Mouse (Mus musculus) cerebellum, adult 2 months (tissue): ENCODE data around the gene Olfr71. TPM values are rescaled to one million over a fixed set of nuclear protein-coding genes. Genes with fewer than 3 reads are reported as not detected.
A peak's percentile ranks its signal among the peaks of the same experiment; 100 is the strongest.

Experiments
- DNase-seq, 2 experiments: peaks; one replicate each; pipeline ENCODE4 v3.0.0; 2021
- H3K27ac ChIP-seq: fragments of 200-500 bp; 2 replicates; pipeline ENCODE4 v1.5.1; 2012; ENCODE audit warnings: low read length, control low read depth, inconsistent platforms; ENCODE audit not compliant: insufficient read depth
- H3K27me3 ChIP-seq: fragments of 200-500 bp; 2 replicates; pipeline ENCODE4 v1.6.1; 2012; ENCODE audit warnings: inconsistent platforms, mild to moderate bottlenecking, low read length, moderate library complexity; ENCODE audit not compliant: control insufficient read depth, insufficient read depth
- H3K4me1 ChIP-seq: fragments of 200-500 bp; 2 replicates; pipeline ENCODE4 v1.6.1; 2011; ENCODE audit warnings: low read length; ENCODE audit not compliant: control insufficient read depth, insufficient read depth
- H3K4me3 ChIP-seq: fragments of 200-500 bp; replicated peaks from 2 replicates; pipeline ENCODE3; 2011; ENCODE audit warnings: mild to moderate bottlenecking, low read depth, low read length, control low read depth; ENCODE audit not compliant: insufficient read depth
- CTCF ChIP-seq: fragments of 200-500 bp; IDR thresholded peaks from 2 replicates; pipeline ENCODE4 v1.5.1; 2011; ENCODE audit warnings: low read depth, mild to moderate bottlenecking, control low read depth, low read length, moderate library complexity, borderline replicate concordance; ENCODE audit not compliant: insufficient read depth
- POLR2A ChIP-seq: fragments of 200-500 bp; IDR thresholded peaks from 2 replicates; pipeline ENCODE4 v1.6.1; 2011; ENCODE audit warnings: low read length, control low read depth, borderline replicate concordance; ENCODE audit not compliant: insufficient read depth
- WGBS: fragments of 180-500 bp; shearing (Covaris S2); methylation state at CpG from one replicate; pipeline ENCODE4 v1.1.7; 2018; 5-methylcytosine and 5-hydroxymethylcytosine counted together
- polyA plus RNA-seq: library from polyadenylated mRNA; depleted of rRNA; stranded (reverse); fragments of >200 nt; gene quantifications from 2 replicates; pipeline ENCODE4 v1.2.3, GENCODE M21; 2012; rRNA removed

Olfr71 gene
- not detected in 2 replicates for polyA plus RNA-seq

- Histone ChIP-seq H3K4me3 (no peak within 1 kb of the TSS), H3K27ac (no peak within 1 kb of the TSS), H3K27me3 (no peaks in the 10 kb centered on the region), H3K4me1 (peaks cover 11% of the 10 kb centered on the region)
- 51% methylated on average over 6 of the region's 6 CpGs for WGBS
- TF ChIP-seq POLR2A (no peak), CTCF (no peak)
- no peak for DNase-seq
Measured at GRCm38 (mm10) chr4:43709869-43710268, at the start of gene Olfr71. Gene Olfr71, minus strand, starts transcription at chr4:43710255.

GRCm38 (mm10) chr4:43757213-43757612, 47.2 kb upstream of the Olfr71 start:
- TF ChIP-seq POLR2A (no peak), CTCF (no peak)
- 59% methylated on average over 6 of the region's 6 CpGs for WGBS
- no peaks in the 10 kb centered on the region for H3K27me3 ChIP-seq
- no peak overlapping the region for H3K27ac ChIP-seq
- no peak overlapping the region for H3K4me3 ChIP-seq
- H3K4me1 ChIP-seq, result no peaks in the 10 kb centered on the region
- peak in 1 of 2 experiments; percentile 22 for DNase-seq

DNA sequence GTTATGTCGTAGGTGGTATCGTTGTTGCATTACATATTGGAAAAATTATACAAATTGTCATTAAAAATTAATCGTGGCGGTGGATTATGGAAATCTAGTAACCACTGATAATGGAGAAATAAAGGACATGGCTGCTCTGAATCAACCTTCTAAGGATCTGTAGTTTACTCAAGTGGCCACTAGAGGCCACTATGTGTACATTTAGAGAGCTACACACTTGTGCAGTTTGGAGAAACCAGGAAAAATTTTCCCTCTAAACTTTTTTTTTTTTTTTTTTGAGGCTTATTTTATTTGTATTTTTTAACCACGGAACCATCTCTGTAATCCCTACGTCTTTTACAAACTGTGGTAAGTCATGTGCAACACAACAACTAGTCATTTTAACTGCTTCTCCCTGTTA, 35.1 kb upstream of the Olfr71 start:
- Histone ChIP-seq H3K27me3 (no peaks in the 10 kb centered on the region), H3K4me1 (no peaks in the 10 kb centered on the region), H3K4me3 (no peak overlapping the region), H3K27ac (no peak overlapping the region)
- DNase-seq, result peak in 1 of 2 experiments; percentile 20
- WGBS, result 16% methylated on average over 6 of the region's 6 CpGs
- TF ChIP-seq POLR2A (no peak), CTCF (peak; percentile 37; the same call in 1 of the 2 replicates)

DNA sequence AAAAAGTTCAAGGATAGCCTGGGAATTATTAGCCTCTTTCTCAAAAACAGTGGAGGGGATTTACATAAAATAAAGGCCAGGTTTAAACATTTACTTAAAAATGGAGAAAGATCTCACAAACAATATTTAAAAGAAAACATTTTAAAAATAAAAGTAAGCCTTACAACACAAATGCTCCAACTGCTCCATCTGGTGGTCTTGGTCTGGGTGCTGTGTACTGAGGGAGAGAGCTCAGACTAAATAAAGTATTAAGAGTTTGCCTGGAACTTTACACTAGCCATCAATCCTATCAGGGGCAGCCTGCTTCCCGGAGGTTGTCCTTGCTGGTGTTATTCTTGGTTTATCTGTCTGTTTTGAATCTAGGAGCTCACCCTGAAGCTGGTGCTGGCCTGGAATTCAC, 33.0 kb upstream of the Olfr71 start:
- no peak for DNase-seq
- Histone ChIP-seq H3K27me3 (no peaks in the 10 kb centered on the region), H3K4me1 (no peaks in the 10 kb centered on the region), H3K4me3 (no peak overlapping the region), H3K27ac (no peak overlapping the region)
- WGBS, result 82% methylated on average over 1 of the region's 1 CpGs
- TF ChIP-seq POLR2A (no peak), CTCF (no peak)

DNA sequence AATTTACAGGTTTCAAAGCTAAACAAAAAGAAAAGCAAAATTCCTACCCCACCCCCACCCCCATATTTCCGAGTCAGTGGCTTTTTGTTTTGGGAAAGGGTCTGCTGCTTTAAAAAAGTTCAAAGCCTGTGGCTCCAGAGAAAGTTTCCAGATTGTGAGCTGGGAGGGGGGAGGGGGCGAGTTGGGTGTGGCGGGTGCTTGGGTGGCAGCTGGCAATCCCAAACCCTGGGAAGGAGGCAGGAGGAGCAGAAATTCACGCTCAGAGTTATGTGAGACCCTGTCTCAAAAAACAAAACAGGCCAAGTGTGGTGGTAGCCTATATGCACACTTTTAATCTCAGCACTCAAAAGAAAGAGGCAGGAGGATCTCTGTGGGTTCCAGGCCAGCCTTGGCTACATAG, 32.6 kb upstream of the Olfr71 start:
- Histone ChIP-seq H3K4me3 (no peak overlapping the region), H3K27me3 (no peaks in the 10 kb centered on the region), H3K27ac (no peak overlapping the region), H3K4me1 (no peaks in the 10 kb centered on the region)
- WGBS, result 31% methylated on average over 4 of the region's 4 CpGs
- TF ChIP-seq CTCF (no peak), POLR2A (no peak)
- no peak for DNase-seq

- Histone ChIP-seq H3K27ac (no peak overlapping the region), H3K27me3 (no peaks in the 10 kb centered on the region), H3K4me1 (no peaks in the 10 kb centered on the region), H3K4me3 (no peak overlapping the region)
- DNase-seq, result no peak
- 69% methylated on average over 5 of the region's 5 CpGs for WGBS
- TF ChIP-seq CTCF (no peak), POLR2A (no peak)
Measured at GRCm38 (mm10) chr4:43741526-43741925, 31.5 kb upstream of the Olfr71 start.

DNA sequence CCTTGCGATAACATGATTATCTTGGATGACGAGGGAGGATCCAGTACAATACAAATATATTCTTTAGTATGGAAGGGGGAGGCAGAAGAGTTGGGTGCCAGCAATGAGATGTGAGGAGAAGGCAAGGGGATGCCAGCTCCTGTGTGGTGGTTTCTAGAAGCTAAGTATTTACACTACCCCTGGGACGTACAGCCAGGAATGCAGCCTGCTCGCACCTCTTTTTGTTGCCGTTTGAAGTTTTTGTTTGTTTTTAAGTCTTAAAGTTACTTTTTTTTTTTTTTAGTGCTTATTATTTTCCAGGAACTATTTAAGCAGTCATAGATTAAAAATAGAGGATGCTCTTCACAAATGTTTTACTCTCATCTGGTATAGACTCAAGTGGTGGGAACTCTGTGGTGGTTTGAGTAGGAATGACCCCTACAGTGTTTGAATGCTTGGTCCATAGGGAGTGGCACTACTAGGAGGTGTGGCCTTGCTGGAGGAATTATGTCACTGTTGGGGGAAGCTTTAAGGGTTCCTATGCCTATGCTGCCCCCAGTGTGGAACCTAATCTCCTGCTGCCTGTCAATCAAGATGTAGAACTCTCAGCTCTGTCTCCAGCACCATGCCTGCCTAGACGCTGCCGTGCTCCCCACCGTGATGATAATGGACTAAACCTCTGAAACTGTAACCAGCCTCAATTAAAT, 29.1 kb upstream of the Olfr71 start:
- no peak overlapping the region for H3K27ac ChIP-seq
- TF ChIP-seq POLR2A (no peak), CTCF (no peak)
- H3K27me3 ChIP-seq, result no peaks in the 10 kb centered on the region
- no peaks in the 10 kb centered on the region for H3K4me1 ChIP-seq
- DNase-seq, result no peak
- H3K4me3 ChIP-seq, result no peak overlapping the region
- 72% methylated on average over 8 of the region's 8 CpGs for WGBS

- no peaks in the 10 kb centered on the region for H3K27me3 ChIP-seq
- TF ChIP-seq CTCF (no peak), POLR2A (no peak)
- DNase-seq, result no peak
- no peak overlapping the region for H3K27ac ChIP-seq
- H3K4me1 ChIP-seq, result no peaks in the 10 kb centered on the region
- H3K4me3 ChIP-seq, result no peak overlapping the region
- 58% methylated on average over 6 of the region's 6 CpGs for WGBS
Measured at GRCm38 (mm10) chr4:43737144-43737543, 27.1 kb upstream of the Olfr71 start.

DNA sequence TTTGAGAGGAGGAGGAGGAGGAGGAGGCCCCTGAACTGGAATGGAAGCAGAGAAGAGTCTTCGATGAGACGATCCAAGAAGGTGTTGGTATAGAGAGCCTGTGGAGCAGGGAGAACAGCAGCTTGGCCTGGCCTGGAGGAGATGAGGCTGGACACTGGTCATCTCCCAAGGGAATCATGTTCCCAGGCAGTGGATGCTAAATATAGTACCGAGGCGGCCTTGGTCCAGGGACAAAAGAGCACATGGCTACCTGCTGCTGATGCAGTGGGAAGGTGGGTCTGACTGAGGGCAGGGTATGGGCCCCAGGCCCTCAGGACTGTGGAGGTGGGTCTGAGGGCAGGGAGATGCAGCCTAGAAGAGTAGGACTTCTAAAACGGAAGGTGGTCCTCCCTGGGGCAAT, 23.1 kb upstream of the Olfr71 start:
- WGBS, result 72% methylated on average over 5 of the region's 5 CpGs
- no peak for TF ChIP-seq CTCF
- TF ChIP-seq POLR2A, result no peak
- no peaks in the 10 kb centered on the region for H3K27me3 ChIP-seq

More for the DNA sequence above, 23.1 kb upstream of the Olfr71 start:
- H3K27ac ChIP-seq, result no peak overlapping the region
- no peaks in the 10 kb centered on the region for H3K4me1 ChIP-seq
- H3K4me3 ChIP-seq, result no peak overlapping the region
- DNase-seq, result no peak
